Mouse (Mus musculus) liver, adult (tissue): ENCODE measurements around the gene Atp4a.
"Not testable (repeated sequence)": the region's sequence is repeated elsewhere in the genome, so short reads cannot be mapped to it uniquely, and the experiment has no call there.

ENCODE experiments used
- GATA4 ChIP-seq: IDR thresholded peaks from 2 replicates; pipeline ENCODE4 v1.6.1; 2014; ENCODE audit warnings: mild to moderate bottlenecking, low read length; ENCODE audit not compliant: insufficient replicate concordance

Gene Atp4a

GRCm38 (mm10) chr7:30719669-30720068, 7.7 kb downstream of the Atp4a start:
- peak; percentile 45; the same call in 1 of the 2 replicates for TF ChIP-seq GATA4

DNA sequence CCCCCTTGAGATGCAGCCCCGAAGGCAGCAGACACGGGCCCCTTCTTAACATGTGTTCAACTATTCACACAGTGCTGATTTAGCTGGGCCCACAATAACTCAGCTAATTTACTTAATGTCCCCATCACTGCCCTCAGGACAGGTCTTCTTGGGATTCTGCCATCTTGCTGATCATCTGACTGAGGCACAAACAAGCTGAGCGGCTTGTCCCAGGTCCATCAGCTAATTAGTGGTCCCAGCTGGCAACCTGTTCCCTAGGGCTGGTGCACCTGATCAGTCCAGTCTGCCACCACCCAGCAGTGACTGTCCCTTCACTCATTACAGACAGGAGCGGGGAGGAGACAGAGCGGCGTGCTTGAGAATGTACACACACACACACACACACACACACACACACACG, 9.3 kb downstream of the Atp4a start:
- no peak for TF ChIP-seq GATA4

GRCm38 (mm10) chr7:30723274-30723953, 11.4 kb downstream of the Atp4a start:
- TF ChIP-seq GATA4: no peak

DNA sequence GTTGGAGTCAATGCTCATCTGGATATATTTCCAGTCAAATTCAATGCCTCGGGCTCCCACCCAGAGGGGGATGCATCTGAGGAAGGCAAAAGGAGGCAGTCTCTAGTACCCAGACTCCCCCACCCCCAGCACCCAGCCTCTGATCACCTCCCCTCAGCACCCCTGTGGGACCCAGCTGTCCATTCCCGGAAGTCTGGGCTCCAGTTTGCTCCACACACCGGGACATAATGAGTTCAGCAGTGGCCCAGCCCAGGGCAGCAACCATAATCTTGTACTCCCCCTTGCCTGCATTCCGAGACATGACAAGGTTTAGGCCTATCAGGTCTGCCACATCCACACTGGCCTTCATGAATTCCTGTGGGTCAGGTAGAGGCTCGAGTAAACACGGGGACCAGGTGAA, 16.2 kb downstream of the Atp4a start:
- TF ChIP-seq GATA4: no peak

- peak; percentile 5; the same call in 1 of the 2 replicates for TF ChIP-seq GATA4
These were observed 16.9 kb downstream of the Atp4a start for GRCm38 (mm10) chr7:30728739-30729395.

DNA sequence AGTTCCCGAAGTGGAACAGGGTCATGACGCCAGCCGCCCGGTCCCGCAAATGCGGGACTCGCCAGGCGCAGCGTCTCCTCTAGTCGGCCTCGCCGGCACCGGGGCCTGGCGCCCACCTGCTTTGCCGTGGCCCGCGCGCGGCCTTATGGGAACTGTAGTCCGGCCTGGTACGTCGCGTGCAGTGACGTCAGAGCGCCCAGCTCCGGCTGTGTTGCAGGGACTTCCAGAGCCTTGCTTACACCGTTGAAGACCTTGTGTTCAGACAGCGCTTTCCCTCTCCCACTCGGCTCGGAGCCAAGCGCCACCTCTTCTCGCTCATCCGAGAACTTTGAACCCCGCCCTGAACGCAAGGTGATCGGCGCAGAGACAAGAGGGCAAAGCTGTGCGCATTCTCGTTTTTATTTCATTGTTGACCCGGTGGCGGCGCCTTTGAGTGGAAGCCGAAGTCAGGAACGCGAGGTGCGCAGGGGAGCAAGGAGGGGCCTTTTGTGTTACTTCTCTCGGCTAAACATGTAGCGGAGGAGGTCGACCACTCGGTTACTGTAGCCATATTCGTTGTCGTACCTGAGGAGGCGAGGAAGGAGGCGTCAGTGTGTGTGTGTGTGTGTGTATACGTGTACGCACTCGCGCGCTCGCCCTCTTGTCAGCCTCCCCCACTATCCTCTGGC, 17.5 kb downstream of the Atp4a start, which contains the start of gene Tmem147:
Gene Tmem147, minus strand, starts transcription at position 145 of the 668 bp plus-strand sequence.
- TF ChIP-seq GATA4: no peak

GRCm38 (mm10) chr7:30736211-30736610, 24.2 kb downstream of the Atp4a start:
- TF ChIP-seq GATA4: no peak

GRCm38 (mm10) chr7:30743617-30744016, 31.6 kb downstream of the Atp4a start, which contains the start of gene Gapdhs:
TSS of gene Gapdhs (minus strand) at chr7:30743681.
- not testable (repeated sequence) for TF ChIP-seq GATA4

GRCm38 (mm10) chr7:30744022-30744598, 32.1 kb downstream of the Atp4a start:
- no peak for TF ChIP-seq GATA4

DNA sequence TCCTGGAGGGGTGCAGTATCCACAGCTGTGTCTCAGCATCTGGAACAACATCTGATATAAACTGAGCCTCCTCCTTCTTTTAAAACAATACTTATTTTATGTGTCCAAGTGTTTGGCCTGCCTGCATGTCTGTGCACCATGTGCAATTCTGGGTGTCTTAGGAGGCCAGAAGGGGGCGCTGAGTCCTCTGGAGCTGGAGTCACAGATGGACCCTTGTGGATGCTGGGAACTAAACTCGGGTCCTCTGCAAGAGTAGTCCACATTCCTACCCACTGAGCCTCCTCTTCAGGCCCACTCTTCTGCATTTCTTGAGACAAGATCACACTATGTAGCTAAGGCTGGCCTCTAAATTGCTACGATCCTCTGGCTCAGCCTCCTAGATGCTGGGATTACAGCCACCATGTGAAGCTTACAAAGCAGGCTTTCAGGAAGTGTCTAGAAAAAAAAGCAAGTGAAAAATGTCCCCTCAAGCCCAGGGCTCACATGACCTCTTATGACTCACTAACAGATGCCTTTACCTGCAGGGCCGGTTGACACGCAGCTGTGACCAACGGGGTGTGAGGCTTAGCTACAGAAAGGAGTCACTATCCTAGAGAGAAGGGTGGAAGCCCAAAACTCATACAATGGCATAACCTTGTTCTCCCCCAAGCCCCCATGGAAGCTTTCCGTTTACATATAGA, 35.7 kb downstream of the Atp4a start:
- no peak for TF ChIP-seq GATA4

DNA sequence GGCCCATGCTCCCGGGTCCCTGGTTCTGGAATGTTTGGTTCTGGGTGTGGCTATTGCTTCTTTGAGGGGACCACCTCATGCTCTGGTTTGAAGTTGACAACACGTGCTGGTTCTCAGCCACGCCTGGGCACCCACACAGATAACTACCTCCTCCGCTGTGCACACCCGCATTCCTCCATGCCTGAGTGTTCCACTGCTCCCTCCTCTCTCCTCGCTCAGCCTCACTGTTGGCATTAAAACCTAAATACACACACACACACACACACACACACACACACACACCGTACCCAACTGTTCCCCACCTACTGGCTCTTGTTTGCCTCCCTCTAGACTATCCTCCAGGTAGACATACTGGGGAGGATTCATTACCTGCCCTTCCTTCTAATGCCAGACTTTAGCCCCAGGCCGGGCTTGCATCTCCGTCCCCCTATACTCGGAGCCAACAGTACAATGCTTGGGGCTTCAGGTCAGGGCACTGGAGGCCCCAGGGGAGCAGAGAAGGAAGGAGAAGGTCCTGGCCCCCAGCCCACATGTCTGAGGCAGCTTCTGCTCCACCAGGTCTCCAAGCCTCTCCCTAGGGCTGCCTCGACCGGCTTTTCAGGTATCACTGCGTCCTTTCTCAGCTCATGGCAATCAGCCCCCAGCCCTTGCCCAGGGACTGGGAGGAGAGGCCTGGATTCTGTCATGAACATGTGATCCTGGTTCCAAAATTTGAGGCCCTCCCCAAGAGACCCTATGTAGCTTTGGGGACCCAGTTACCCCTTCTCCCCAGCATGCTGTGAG, 38.0 kb downstream of the Atp4a start:
- no peak for TF ChIP-seq GATA4

DNA sequence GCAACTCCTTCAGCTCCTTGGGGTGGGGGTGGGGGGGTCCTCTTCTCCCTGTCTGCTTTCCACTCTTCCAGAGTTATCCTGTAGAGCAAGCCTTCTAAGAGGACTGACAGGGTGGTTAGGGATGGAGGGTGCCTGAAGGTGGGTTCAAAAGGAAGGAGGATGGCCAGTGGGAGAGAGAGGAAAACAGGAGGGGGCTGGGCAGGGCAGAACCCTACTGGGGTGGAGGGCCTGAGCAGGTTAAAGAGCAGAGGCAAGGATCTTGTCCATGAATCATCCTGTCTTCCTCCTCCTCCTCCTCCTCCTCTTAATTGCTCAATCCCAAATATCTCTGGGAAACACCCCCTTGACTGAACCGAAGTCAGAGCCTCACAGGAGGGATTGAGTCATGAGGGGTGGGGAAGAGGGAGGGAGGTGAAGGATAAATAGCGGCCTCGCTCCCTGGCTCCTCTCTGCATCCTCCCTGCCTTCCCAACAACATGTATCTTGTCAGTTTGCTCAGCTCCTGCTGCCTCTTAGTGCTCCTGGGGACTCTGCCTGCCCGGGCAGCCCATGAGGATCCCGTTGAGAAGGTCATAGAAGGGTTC, 39.2 kb downstream of the Atp4a start, which contains the start of gene Sbsn:
Gene Sbsn, plus strand, starts transcription at position 386 of the 584 bp plus-strand sequence.
- no peak for TF ChIP-seq GATA4

- no peak for TF ChIP-seq GATA4
These were observed 45.0 kb downstream of the Atp4a start for GRCm38 (mm10) chr7:30757001-30757400.

GRCm38 (mm10) chr7:30758853-30759252, 46.8 kb downstream of the Atp4a start:
- TF ChIP-seq GATA4: no peak

DNA sequence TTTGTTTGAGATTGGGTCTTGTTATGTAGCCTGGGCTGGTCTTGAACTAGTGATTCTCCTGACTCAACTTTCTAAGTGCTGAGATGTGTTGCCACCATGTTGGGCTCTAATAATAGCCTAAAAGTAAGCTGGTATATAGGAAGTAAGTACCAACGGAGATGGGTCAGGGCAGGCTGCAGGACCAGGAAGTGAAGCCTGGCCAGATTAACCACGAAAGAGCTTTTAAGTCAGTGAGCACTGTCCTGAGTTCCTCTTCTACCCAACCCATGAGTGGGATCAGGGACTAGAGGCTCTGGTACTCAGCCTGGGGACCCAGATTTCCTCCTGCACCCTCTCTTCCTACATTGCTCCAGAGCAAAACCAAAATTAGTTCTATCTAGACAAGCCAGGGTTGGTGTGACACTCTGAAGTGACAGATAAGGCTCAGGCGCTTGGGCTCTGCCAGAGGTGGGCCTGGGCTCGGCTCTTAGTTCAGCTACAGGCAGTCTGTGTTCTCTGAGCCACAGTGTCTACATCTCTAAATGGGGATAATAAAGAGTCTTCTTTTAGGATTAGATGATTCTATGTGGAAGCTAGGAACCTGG, 49.9 kb downstream of the Atp4a start:
- TF ChIP-seq GATA4: no peak
